Mouse (Mus musculus) neural tube, embryonic 13.5 days (tissue): ENCODE results near the gene Sptbn1. TPM values are rescaled to one million over a fixed set of nuclear protein-coding genes. Genes with fewer than 3 reads are reported as not detected.

ENCODE experiments used
- ATAC-seq: fragments of 200-750 bp; cut with Nextera tagmentation; 2 replicates; pipeline ENCODE4 v1.8.0; 2017; ENCODE audit warnings: low read depth, mild to moderate bottlenecking, moderate TSS enrichment, moderate library complexity
- H3K27ac ChIP-seq: fragments of 300-500 bp; sonication (generic); replicated peaks from 2 replicates; pipeline ENCODE4 v1.5.1; 2015; ENCODE audit warnings: moderate library complexity, mild to moderate bottlenecking, inconsistent platforms
- H3K27me3 ChIP-seq: fragments of 300-500 bp; sonication (generic); 2 replicates; pipeline ENCODE4 v1.6.1; 2015; ENCODE audit warnings: mild to moderate bottlenecking, inconsistent platforms
- H3K36me3 ChIP-seq: fragments of 300-500 bp; sonication (generic); 2 replicates; pipeline ENCODE4 v1.6.1; 2015; ENCODE audit warnings: mild to moderate bottlenecking, inconsistent platforms
- H3K4me1 ChIP-seq: fragments of 300-500 bp; sonication (generic); replicated peaks from 2 replicates; pipeline ENCODE4 v1.6.1; 2015; ENCODE audit warnings: inconsistent platforms
- H3K4me2 ChIP-seq: fragments of 300-500 bp; sonication (generic); 2 replicates; pipeline ENCODE4 v1.6.1; 2015; ENCODE audit warnings: inconsistent platforms, mild to moderate bottlenecking, moderate library complexity
- H3K4me3 ChIP-seq: fragments of 300-500 bp; sonication (generic); 2 replicates; pipeline ENCODE4 v1.5.1; 2015; ENCODE audit warnings: mild to moderate bottlenecking, inconsistent platforms
- H3K9ac ChIP-seq: fragments of 300-500 bp; sonication (generic); 2 replicates; pipeline ENCODE4 v1.6.1; 2015; ENCODE audit warnings: moderate library complexity, mild to moderate bottlenecking, inconsistent platforms
- H3K9me3 ChIP-seq: fragments of 300-500 bp; sonication (generic); 2 replicates; pipeline ENCODE4 v1.6.1; 2016; ENCODE audit warnings: inconsistent platforms
- WGBS: fragments of 180-500 bp; shearing (Covaris S2); methylation state at CpG from one replicate; pipeline ENCODE4 v1.1.7; 2015; 5-methylcytosine and 5-hydroxymethylcytosine counted together
- polyA plus RNA-seq: library from polyadenylated mRNA; unstranded; fragments of >200 nt; fragmentation: Nextera tagmentation; extraction: Ambion mirVana; gene quantifications from 2 replicates; pipeline ENCODE4 v1.2.1, GENCODE M21; 2015

Gene Sptbn1
- polyA plus RNA-seq, 1 experiment from 2014 or later, result 183 TPM

DNA sequence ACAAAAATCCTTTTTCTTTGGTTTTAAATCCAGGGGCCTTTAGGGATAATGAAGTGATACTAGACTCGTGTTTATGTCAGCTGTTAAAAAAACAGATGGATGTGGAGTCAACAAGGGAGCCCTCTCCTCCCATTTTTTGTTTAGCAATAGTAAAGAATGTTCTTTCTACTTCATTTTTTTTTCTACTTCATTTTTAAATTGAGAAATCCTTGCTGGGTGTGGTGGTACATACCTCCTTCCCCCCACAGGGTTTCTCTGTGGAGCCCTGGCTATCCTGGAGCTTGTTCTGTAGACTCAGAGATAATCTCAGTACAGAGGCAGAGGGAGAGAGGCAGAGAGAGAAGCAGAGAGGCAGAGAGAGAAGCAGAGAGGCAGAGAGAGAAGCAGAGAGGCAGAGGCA, 133.9 kb downstream of the Sptbn1 start:
- Histone ChIP-seq H3K9me3 (no peaks in the 10 kb centered on the region), H3K36me3 (peaks cover 94% of the 10 kb centered on the region), H3K4me3 (no peak overlapping the region), H3K4me1 (no peaks in the 10 kb centered on the region), H3K27ac (no peak overlapping the region), H3K27me3 (no peaks in the 10 kb centered on the region), H3K4me2 (no peak overlapping the region), H3K9ac (no peak overlapping the region)
- 80% methylated on average over 1 of the region's 1 CpGs for WGBS
- ATAC-seq, result no peak

DNA sequence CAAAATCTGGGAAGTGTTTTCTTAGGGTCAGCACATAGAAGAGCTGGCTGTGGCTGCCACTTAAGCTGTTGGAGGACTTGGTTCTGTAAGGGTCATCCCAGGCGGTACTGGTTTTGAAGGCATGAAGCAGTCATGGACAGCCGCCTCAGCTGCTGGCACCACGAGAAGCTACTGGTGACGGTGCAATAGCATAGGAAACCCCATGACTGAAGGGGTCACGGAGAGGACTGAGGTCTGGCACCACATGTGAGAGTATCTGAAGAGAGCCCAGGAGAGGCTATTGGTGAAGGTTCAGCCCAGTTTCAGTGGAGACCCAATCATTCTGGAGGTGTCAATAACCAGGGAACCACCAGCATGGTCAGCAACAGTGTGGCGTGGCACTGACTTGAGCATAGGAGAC, 135.4 kb downstream of the Sptbn1 start:
- no peak overlapping the region for H3K27ac ChIP-seq
- no peak overlapping the region for H3K4me2 ChIP-seq
- H3K9ac ChIP-seq, result no peak overlapping the region
- H3K36me3 ChIP-seq, result peaks cover 94% of the 10 kb centered on the region
- no peaks in the 10 kb centered on the region for H3K9me3 ChIP-seq
- no peaks in the 10 kb centered on the region for H3K4me1 ChIP-seq
- WGBS, result 93% methylated on average over 6 of the region's 6 CpGs
- no peak overlapping the region for H3K4me3 ChIP-seq
- no peaks in the 10 kb centered on the region for H3K27me3 ChIP-seq
- no peak for ATAC-seq

DNA sequence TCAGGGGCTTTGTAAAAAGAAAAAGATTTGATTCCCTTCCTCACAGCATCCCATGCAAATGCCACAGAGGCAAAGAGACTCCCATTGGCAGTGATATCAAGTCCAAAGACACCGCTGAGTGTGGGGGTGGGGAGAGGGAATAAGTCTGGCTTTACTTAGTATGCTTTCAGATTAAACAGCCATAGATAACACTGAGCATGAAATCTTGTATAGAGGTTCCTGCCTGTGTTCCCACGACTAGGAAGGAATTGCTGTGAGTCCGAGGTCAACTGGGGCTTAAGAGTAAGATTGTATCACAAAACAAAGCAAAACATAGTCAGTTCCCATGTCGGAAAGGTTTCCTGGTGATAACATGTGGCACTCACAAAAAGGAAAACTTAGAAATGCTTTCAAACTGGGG, 136.3 kb downstream of the Sptbn1 start:
- Histone ChIP-seq H3K36me3 (peaks cover 93% of the 10 kb centered on the region), H3K27ac (no peak overlapping the region), H3K27me3 (no peaks in the 10 kb centered on the region), H3K9me3 (no peaks in the 10 kb centered on the region), H3K9ac (no peak overlapping the region), H3K4me2 (no peak overlapping the region), H3K4me3 (no peak overlapping the region), H3K4me1 (no peaks in the 10 kb centered on the region)
- no peak for ATAC-seq
- WGBS, result 79% methylated on average over 4 of the region's 4 CpGs

DNA sequence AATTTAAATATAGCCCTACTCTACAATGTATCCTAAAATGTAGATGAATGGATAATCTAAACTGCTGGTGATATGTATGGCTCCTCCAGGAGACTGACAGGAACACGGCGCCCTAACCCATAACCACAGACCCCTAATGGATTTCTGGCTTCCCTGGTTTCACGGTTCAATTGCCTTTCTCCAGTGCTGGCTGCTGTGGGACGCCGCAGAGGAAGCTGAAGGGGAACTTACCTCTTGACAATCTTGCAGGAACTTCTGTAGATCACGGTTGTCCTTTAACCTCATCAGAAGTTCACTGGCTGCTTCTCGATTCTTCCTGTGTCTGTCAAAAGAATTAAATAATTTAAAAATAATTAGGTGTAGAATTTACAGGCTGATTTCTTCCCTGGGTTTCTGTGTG, 138.6 kb downstream of the Sptbn1 start:
- no peak overlapping the region for H3K4me2 ChIP-seq
- no peak overlapping the region for H3K4me3 ChIP-seq
- no peaks in the 10 kb centered on the region for H3K9me3 ChIP-seq
- H3K27me3 ChIP-seq, result no peaks in the 10 kb centered on the region
- H3K9ac ChIP-seq, result no peak overlapping the region
- 89% methylated on average over 7 of the region's 7 CpGs for WGBS
- H3K36me3 ChIP-seq, result peaks cover 94% of the 10 kb centered on the region
- no peak overlapping the region for H3K27ac ChIP-seq
- no peaks in the 10 kb centered on the region for H3K4me1 ChIP-seq
- no peak for ATAC-seq

DNA sequence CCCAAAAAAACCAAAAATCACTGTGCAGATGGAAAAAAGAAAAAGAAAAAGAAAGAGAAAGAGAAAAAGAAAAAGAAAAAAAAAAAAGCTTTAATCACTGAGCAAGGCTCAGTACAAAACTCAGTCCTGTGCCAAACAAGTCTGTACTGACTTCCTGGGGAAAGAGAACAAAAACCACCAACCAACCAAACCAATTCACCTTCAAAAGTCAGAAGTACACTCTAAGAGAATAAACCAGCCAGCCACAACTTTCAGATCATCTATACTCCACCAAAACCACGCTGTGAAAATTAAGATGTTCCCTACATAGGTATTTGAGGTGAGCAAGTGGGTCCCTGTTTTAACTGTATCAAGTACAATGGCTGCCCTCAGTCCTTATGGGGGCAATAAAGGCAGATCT, 141.1 kb downstream of the Sptbn1 start:
- Histone ChIP-seq H3K4me2 (no peak overlapping the region), H3K9me3 (no peaks in the 10 kb centered on the region), H3K36me3 (peaks cover 93% of the 10 kb centered on the region), H3K27me3 (no peaks in the 10 kb centered on the region), H3K4me1 (no peaks in the 10 kb centered on the region), H3K4me3 (no peak overlapping the region), H3K27ac (no peak overlapping the region), H3K9ac (no peak overlapping the region)
- 89% methylated on average over 1 of the region's 1 CpGs for WGBS
- ATAC-seq, result no peak

DNA sequence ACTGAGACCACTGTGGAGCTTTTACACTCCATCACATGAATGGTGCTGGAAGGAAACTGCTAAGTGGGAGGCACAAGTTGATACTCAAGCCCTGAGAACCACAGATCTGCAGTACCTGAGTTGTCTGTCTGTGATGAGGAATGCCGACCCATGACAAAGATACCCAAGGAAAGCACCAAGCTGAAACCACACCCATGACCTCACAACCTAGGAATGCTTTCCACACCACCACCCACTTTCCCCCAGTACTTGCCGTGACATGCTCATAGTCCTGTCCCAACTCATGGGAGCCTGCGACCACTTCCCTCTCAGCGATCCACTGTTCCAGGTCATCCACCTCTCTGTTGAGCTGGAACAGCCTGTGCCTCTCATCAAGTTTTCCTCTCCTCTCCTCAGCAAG, 149.9 kb downstream of the Sptbn1 start:
- no peak overlapping the region for H3K27ac ChIP-seq
- H3K4me2 ChIP-seq, result no peak overlapping the region
- H3K9ac ChIP-seq, result no peak overlapping the region
- WGBS, result 96% methylated on average over 4 of the region's 4 CpGs
- no peaks in the 10 kb centered on the region for H3K27me3 ChIP-seq
- ATAC-seq, result no peak
- H3K9me3 ChIP-seq, result no peaks in the 10 kb centered on the region
- H3K4me1 ChIP-seq, result no peaks in the 10 kb centered on the region
- H3K36me3 ChIP-seq, result peaks cover 98% of the 10 kb centered on the region
- no peak overlapping the region for H3K4me3 ChIP-seq

DNA sequence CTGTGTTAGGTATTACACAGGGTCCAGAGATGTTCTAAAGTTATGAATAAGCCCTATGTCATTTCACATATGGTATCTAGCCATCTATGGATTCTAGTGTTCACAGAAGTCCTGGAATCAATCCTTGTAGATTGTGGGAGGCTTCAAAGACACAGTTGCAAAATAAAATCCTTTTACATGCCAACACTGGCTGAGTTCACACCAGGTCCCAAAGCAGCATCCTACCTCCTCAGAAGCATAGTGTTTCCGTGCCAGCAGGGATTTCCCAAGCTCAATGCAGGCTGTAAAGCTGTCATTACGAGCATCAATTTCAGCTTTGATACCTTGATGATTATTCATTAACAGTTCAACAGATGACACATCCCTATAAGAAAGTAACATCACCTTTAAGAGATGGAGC, 154.3 kb downstream of the Sptbn1 start:
- H3K4me3 ChIP-seq, result no peak overlapping the region
- H3K9me3 ChIP-seq, result no peaks in the 10 kb centered on the region
- peaks cover 95% of the 10 kb centered on the region for H3K36me3 ChIP-seq
- ATAC-seq, result no peak
- no peaks in the 10 kb centered on the region for H3K4me1 ChIP-seq
- no peak overlapping the region for H3K4me2 ChIP-seq
- no peak overlapping the region for H3K27ac ChIP-seq
- no peak overlapping the region for H3K9ac ChIP-seq
- WGBS, result 72% methylated on average over 2 of the region's 2 CpGs
- no peaks in the 10 kb centered on the region for H3K27me3 ChIP-seq

DNA sequence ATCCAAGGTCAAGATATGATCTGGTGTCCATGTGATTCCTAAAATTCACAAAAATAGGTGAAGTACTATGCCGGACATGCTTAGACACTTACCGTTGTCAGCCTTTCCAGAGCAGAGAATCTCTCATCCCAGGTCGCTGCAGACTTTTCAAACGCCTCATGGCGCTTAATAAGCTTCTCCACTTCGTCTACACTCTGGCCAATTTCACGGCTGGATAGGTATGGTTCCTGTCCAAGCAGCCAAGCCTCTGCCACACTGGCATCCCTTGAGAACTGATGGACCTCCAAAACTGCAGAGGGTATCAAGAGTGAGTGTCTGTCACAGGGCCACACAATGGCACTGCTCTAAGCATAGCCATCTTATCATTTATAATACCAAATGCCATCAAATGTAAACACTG, 157.3 kb downstream of the Sptbn1 start:
- no peak for ATAC-seq
- Histone ChIP-seq H3K4me3 (no peak overlapping the region), H3K36me3 (peaks cover 88% of the 10 kb centered on the region), H3K4me1 (no peaks in the 10 kb centered on the region), H3K9ac (no peak overlapping the region), H3K4me2 (no peak overlapping the region), H3K9me3 (no peaks in the 10 kb centered on the region), H3K27me3 (no peaks in the 10 kb centered on the region), H3K27ac (no peak overlapping the region)
- WGBS, result 93% methylated on average over 7 of the region's 7 CpGs

DNA sequence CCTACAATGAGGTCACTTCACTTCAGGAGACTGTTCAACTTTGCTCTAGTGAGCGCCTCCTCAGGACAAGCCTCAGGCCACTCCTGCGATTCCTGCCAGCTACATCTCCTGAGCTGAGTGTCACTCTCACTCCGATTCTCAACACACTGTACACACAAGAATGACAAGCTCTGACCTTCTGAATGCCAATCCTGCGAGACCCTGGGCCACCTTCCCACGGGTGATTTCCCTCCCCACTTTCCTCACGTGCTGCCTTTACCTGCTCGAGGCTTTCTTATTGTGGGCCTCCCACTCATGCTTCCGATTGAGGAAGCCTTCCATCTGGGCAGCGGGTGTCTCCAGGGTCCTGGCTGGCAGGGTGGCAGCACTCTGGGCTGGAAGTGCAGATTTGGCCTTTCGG, 163.8 kb downstream of the Sptbn1 start:
- no peak overlapping the region for H3K4me3 ChIP-seq
- no peaks in the 10 kb centered on the region for H3K4me1 ChIP-seq
- 94% methylated on average over 10 of the region's 10 CpGs for WGBS
- H3K9me3 ChIP-seq, result no peaks in the 10 kb centered on the region
- no peak overlapping the region for H3K9ac ChIP-seq
- H3K36me3 ChIP-seq, result peaks cover 91% of the 10 kb centered on the region
- no peak overlapping the region for H3K4me2 ChIP-seq
- ATAC-seq, result no peak
- no peak overlapping the region for H3K27ac ChIP-seq
- H3K27me3 ChIP-seq, result no peaks in the 10 kb centered on the region

DNA sequence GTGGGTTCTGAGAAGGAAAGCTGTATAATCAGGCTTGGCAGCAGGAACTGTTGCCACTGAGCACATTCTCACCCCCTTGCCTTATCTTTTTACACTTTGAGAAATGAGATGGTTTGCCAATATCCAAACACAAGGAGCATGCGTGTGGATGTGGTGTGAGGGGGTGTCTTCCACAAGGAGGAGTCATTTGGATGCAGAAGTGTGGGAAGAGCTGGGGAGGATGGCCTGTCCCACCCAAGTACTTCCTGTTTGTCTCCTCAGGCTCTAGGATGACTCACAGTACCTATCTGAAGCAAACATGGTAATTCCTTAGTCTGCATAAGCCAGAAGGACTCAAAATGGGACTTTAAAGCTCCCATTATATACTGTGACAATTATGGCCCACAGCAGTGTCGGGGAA, 165.4 kb downstream of the Sptbn1 start:
- Histone ChIP-seq H3K4me2 (no peak overlapping the region), H3K36me3 (peaks cover 93% of the 10 kb centered on the region), H3K27me3 (no peaks in the 10 kb centered on the region), H3K4me1 (no peaks in the 10 kb centered on the region), H3K4me3 (no peak overlapping the region), H3K27ac (no peak overlapping the region), H3K9ac (no peak overlapping the region), H3K9me3 (no peaks in the 10 kb centered on the region)
- ATAC-seq, result no peak
- 89% methylated on average over 2 of the region's 2 CpGs for WGBS

DNA sequence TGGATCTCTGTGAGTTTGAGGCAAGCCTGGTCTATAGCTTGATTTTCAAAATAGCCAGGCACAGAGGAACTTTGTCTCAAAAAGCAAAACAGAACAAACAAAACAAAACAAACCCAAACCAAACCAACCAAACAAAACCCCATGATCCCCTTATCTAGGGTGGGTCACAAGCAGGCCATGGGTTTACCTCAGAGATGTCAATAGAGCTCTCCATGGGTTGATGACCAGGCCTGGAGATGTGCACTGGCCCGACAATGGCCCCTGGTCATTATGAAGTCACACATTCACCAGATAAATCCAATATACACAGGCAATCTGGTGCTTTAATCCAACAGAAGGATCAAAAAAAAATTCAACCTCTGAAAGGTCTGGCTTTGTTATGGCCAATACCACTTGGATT, 166.2 kb downstream of the Sptbn1 start:
- Histone ChIP-seq H3K4me2 (no peak overlapping the region), H3K9me3 (no peaks in the 10 kb centered on the region), H3K4me1 (no peaks in the 10 kb centered on the region), H3K27me3 (no peaks in the 10 kb centered on the region), H3K27ac (no peak overlapping the region), H3K9ac (no peak overlapping the region), H3K36me3 (peaks cover 97% of the 10 kb centered on the region), H3K4me3 (no peak overlapping the region)
- no peak for ATAC-seq
- WGBS, result 100% methylated on average over 1 of the region's 1 CpGs

DNA sequence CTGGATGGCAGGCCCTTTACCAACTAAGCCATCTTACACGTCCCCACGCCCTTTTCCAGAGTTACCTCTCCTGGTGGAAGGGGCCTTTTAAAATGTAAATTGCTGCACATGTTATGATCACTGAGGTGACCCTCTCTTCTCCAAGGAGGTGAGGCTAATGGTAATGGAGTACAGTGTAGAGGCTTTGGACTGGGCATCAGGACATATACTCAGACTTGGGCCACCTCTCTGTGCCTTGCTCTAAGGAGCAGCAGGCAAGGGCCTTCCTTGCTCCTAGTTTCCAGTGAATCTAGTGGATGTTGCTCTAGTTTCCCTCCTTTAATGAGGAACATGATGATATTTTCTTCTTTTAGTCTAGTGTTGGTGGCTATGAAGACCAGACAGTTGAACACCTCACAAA, 166.8 kb downstream of the Sptbn1 start:
- H3K4me3 ChIP-seq, result no peak overlapping the region
- H3K36me3 ChIP-seq, result peaks cover 96% of the 10 kb centered on the region
- no peak for ATAC-seq
- no peaks in the 10 kb centered on the region for H3K9me3 ChIP-seq
- no peak overlapping the region for H3K4me2 ChIP-seq
- H3K27ac ChIP-seq, result no peak overlapping the region
- no peaks in the 10 kb centered on the region for H3K27me3 ChIP-seq
- H3K4me1 ChIP-seq, result no peaks in the 10 kb centered on the region
- no peak overlapping the region for H3K9ac ChIP-seq
- WGBS, result 95% methylated on average over 2 of the region's 2 CpGs

DNA sequence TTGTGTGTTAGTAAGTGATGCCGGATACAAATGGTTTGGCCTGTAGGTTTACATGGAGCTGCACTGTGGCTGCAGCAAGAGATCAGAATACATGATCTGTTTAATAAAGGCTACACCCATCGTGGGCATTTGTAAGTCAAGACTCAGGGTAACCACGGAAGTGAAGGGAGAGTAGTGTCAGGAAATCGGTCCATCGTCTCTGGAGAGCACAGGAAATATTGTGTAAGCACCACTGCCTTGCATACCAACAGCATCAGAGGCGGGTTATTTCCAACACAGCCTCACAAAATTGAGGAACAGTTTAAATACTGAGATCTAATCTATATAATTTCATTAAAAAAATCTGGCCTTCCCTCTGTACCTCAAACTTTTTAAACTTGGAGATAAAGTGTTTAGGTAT, 168.1 kb downstream of the Sptbn1 start:
- H3K4me3 ChIP-seq, result no peak overlapping the region
- H3K9ac ChIP-seq, result no peak overlapping the region
- no peaks in the 10 kb centered on the region for H3K4me1 ChIP-seq
- no peaks in the 10 kb centered on the region for H3K27me3 ChIP-seq
- H3K27ac ChIP-seq, result no peak overlapping the region
- peaks cover 91% of the 10 kb centered on the region for H3K36me3 ChIP-seq
- no peaks in the 10 kb centered on the region for H3K9me3 ChIP-seq
- no peak overlapping the region for H3K4me2 ChIP-seq
- 94% methylated on average over 6 of the region's 6 CpGs for WGBS
- ATAC-seq, result no peak
